Mouse (Mus musculus): ENCODE results near the gene Gm35315. TPM values are rescaled to one million over a fixed set of nuclear protein-coding genes. Genes with fewer than 3 reads are reported as not detected.
"Not testable (repeated sequence)": the region's sequence is repeated elsewhere in the genome, so short reads cannot be mapped to it uniquely, and the experiment has no call there.

Gm35315 gene
- 0.46 and 0.47 TPM in 2 replicates for polyA plus RNA-seq (2014; fragmentation: Nextera tagmentation; extraction: Ambion mirVana)

GRCm38 (mm10) chr5:110094030-110094846 lies at the start of gene Gm35315:
TSS of gene Gm35315 (minus strand) at chr5:110094420.
- peak within 1 kb of the TSS; percentile 60 for H3K9ac ChIP-seq
- no peaks in the 10 kb centered on the region for H3K4me1 ChIP-seq (replicated peaks; ENCODE audit: control insufficient read depth, insufficient read depth, low read length)
- H3K9me3 ChIP-seq (ENCODE audit: control insufficient read depth, low read length): no peaks in the 10 kb centered on the region
- peak; percentile 96 for ATAC-seq (ENCODE audit: low FRiP score)
- H3K27ac ChIP-seq: peak within 1 kb of the TSS; percentile 44; the same call in 1 of the 2 replicates
- 2% methylated on average over 24 of the region's 25 CpGs for WGBS
- H3K36me3 ChIP-seq (replicated peaks; ENCODE audit: control insufficient read depth, insufficient read depth): no peaks in the 10 kb centered on the region
- peak; percentile 86 for DNase-seq (ENCODE audit: low spot score)
- H3K4me3 ChIP-seq (replicated peaks; ENCODE audit: low read length): peak within 1 kb of the TSS; percentile 43
- peak within 1 kb of the TSS; percentile 67 for H3K4me2 ChIP-seq (replicated peaks)
- no peaks in the 10 kb centered on the region for H3K27me3 ChIP-seq (ENCODE audit: control insufficient read depth, insufficient read depth, low read length)

GRCm38 (mm10) chr5:110143007-110143406 lies 48.8 kb upstream of the Gm35315 start:
- no peaks in the 10 kb centered on the region for H3K27me3 ChIP-seq (ENCODE audit: control insufficient read depth, insufficient read depth, low read length)

GRCm38 (mm10) chr5:110142309-110142708 lies 48.1 kb upstream of the Gm35315 start:
- Histone ChIP-seq H3K9ac (no peak overlapping the region), H3K9me3 (ENCODE audit: control insufficient read depth, low read length) (no peaks in the 10 kb centered on the region), H3K4me2 (replicated peaks) (no peak overlapping the region), H3K27me3 (ENCODE audit: control insufficient read depth, insufficient read depth, low read length) (no peaks in the 10 kb centered on the region), H3K4me3 (replicated peaks; ENCODE audit: low read length) (no peak overlapping the region), H3K36me3 (replicated peaks; ENCODE audit: control insufficient read depth, insufficient read depth) (peaks cover 81% of the 10 kb centered on the region), H3K4me1 (replicated peaks; ENCODE audit: control insufficient read depth, insufficient read depth, low read length) (peaks cover 1% of the 10 kb centered on the region; the same call in 1 of the 2 replicates), H3K27ac (no peak overlapping the region)
- ATAC-seq (ENCODE audit: low FRiP score): no peak
- no peak for DNase-seq (ENCODE audit: low spot score)
- 86% methylated on average over 2 of the region's 2 CpGs for WGBS

More at GRCm38 (mm10) chr5:110143007-110143406, 48.8 kb upstream of the Gm35315 start:
- Histone ChIP-seq H3K9me3 (ENCODE audit: control insufficient read depth, low read length) (no peaks in the 10 kb centered on the region), H3K4me3 (replicated peaks; ENCODE audit: low read length) (no peak overlapping the region), H3K9ac (no peak overlapping the region), H3K4me1 (replicated peaks; ENCODE audit: control insufficient read depth, insufficient read depth, low read length) (no peaks in the 10 kb centered on the region), H3K27ac (no peak overlapping the region), H3K4me2 (replicated peaks) (no peak overlapping the region), H3K36me3 (replicated peaks; ENCODE audit: control insufficient read depth, insufficient read depth) (peaks cover 88% of the 10 kb centered on the region)
- DNase-seq (ENCODE audit: low spot score) (no peak), ATAC-seq (ENCODE audit: low FRiP score) (no peak)
- 94% methylated on average over 5 of the region's 5 CpGs for WGBS

DNA sequence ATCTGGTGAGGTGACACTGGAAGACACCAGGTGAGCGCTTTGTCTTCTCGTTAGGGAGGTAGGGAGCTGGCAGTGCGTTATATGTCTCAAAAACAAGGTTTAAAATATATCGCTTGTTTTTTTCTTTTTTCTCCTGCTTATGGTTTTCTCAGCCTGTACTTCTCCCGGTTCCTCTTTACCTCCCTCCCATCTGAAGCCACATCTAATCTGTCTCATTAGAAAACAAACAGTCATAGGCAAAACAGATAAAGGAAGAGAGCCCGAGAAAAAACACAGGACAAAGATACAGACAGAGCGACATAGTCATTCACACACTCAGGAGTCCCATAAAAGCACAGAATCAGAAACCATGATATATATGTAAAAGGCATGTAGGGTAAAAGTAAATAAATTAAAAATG lies 46.2 kb upstream of the Gm35315 start:
- Histone ChIP-seq H3K4me2 (replicated peaks) (no peak overlapping the region), H3K4me3 (replicated peaks; ENCODE audit: low read length) (no peak overlapping the region), H3K9ac (no peak overlapping the region), H3K4me1 (replicated peaks; ENCODE audit: control insufficient read depth, insufficient read depth, low read length) (peaks cover 10% of the 10 kb centered on the region), H3K27ac (no peak overlapping the region), H3K9me3 (ENCODE audit: control insufficient read depth, low read length) (no peaks in the 10 kb centered on the region), H3K27me3 (ENCODE audit: control insufficient read depth, insufficient read depth, low read length) (no peaks in the 10 kb centered on the region), H3K36me3 (replicated peaks; ENCODE audit: control insufficient read depth, insufficient read depth) (peaks cover 63% of the 10 kb centered on the region)
- ATAC-seq (ENCODE audit: low FRiP score) (no peak), DNase-seq (ENCODE audit: low spot score) (no peak)
- 96% methylated on average over 7 of the region's 7 CpGs for WGBS

- Histone ChIP-seq H3K36me3 (replicated peaks; ENCODE audit: control insufficient read depth, insufficient read depth) (peaks cover 52% of the 10 kb centered on the region), H3K27ac (no peak overlapping the region), H3K4me2 (replicated peaks) (no peak overlapping the region), H3K9ac (no peak overlapping the region), H3K4me3 (replicated peaks; ENCODE audit: low read length) (no peak overlapping the region), H3K9me3 (ENCODE audit: control insufficient read depth, low read length) (no peaks in the 10 kb centered on the region), H3K27me3 (ENCODE audit: control insufficient read depth, insufficient read depth, low read length) (no peaks in the 10 kb centered on the region), H3K4me1 (replicated peaks; ENCODE audit: control insufficient read depth, insufficient read depth, low read length) (peaks cover 10% of the 10 kb centered on the region)
- DNase-seq (ENCODE audit: low spot score): no peak
- no peak for ATAC-seq (ENCODE audit: low FRiP score)
- 97% methylated on average over 3 of the region's 3 CpGs for WGBS
Measured at GRCm38 (mm10) chr5:110139325-110139724, 45.1 kb upstream of the Gm35315 start.

DNA sequence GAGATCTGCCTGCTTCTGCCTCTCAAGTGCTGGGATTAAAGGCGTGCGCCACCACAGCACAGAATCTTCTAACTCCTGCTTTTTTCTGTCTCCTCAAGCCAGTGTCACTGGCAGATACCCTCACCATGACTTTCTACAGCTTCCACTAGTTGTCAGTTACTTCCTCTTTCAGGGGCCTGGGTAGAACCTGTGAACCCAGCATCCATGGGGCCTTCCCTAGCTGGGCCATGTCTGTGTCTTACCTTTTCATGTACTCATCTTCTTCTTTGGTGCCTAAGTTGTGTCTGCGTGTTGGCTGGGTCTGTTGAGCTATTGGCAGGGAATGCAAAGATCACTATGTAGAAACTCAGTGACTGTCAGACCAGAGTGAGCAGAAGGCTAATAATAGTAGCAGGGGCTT lies 43.6 kb upstream of the Gm35315 start:
- Histone ChIP-seq H3K27ac (no peak overlapping the region), H3K27me3 (ENCODE audit: control insufficient read depth, insufficient read depth, low read length) (no peaks in the 10 kb centered on the region), H3K9ac (no peak overlapping the region), H3K4me1 (replicated peaks; ENCODE audit: control insufficient read depth, insufficient read depth, low read length) (peaks cover 10% of the 10 kb centered on the region), H3K36me3 (replicated peaks; ENCODE audit: control insufficient read depth, insufficient read depth) (peaks cover 39% of the 10 kb centered on the region), H3K9me3 (ENCODE audit: control insufficient read depth, low read length) (no peaks in the 10 kb centered on the region), H3K4me2 (replicated peaks) (no peak overlapping the region), H3K4me3 (replicated peaks; ENCODE audit: low read length) (no peak overlapping the region)
- DNase-seq (ENCODE audit: low spot score) (no peak), ATAC-seq (ENCODE audit: low FRiP score) (no peak)
- 100% methylated on average over 3 of the region's 3 CpGs for WGBS

DNA sequence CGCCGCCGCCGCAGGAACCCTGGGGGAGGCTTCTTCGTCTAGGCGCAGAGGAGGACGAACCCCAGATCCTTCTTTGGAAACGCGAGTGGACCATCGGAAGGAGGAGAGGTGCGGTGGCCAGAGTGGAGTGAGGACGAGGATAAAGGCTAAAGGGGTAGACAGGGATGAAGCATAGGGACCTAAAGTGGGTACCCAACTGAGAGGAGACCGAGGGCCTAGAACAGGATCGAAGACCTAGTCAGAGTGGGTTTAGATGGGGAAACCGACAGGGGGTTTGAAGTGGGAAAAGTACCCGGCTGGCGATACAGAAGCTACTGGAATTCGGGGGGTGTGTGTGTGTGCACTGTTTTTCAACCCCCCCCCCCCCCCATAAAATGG lies 41.9 kb upstream of the Gm35315 start:
- WGBS: 6% methylated on average over 18 of the region's 18 CpGs
- H3K9ac ChIP-seq: peak overlapping the region; percentile 89
- peak overlapping the region; percentile 87 for H3K4me3 ChIP-seq (replicated peaks; ENCODE audit: low read length)
- DNase-seq (ENCODE audit: low spot score) (no peak), ATAC-seq (ENCODE audit: low FRiP score) (peak; percentile 15; the same call in 1 of the 2 replicates)
- H3K27ac ChIP-seq: peak overlapping the region; percentile 79
- H3K4me2 ChIP-seq (replicated peaks): peak overlapping the region; percentile 86
- peaks cover 22% of the 10 kb centered on the region for H3K36me3 ChIP-seq (replicated peaks; ENCODE audit: control insufficient read depth, insufficient read depth)
- H3K4me1 ChIP-seq (replicated peaks; ENCODE audit: control insufficient read depth, insufficient read depth, low read length): peaks cover 10% of the 10 kb centered on the region
- H3K27me3 ChIP-seq (ENCODE audit: control insufficient read depth, insufficient read depth, low read length): no peaks in the 10 kb centered on the region
- no peaks in the 10 kb centered on the region for H3K9me3 ChIP-seq (ENCODE audit: control insufficient read depth, low read length)

GRCm38 (mm10) chr5:110135293-110136086 lies 41.3 kb upstream of the Gm35315 start, which contains the start of gene Chfr:
TSS of gene Chfr (plus strand) at chr5:110135842.
- peak within 1 kb of the TSS; percentile 79 for H3K27ac ChIP-seq
- H3K36me3 ChIP-seq (replicated peaks; ENCODE audit: control insufficient read depth, insufficient read depth): peaks cover 21% of the 10 kb centered on the region
- ATAC-seq (ENCODE audit: low FRiP score) (peak; percentile 100), DNase-seq (ENCODE audit: low spot score) (peak; percentile 97)
- H3K27me3 ChIP-seq (ENCODE audit: control insufficient read depth, insufficient read depth, low read length): no peaks in the 10 kb centered on the region
- H3K4me3 ChIP-seq (replicated peaks; ENCODE audit: low read length): peak within 1 kb of the TSS; percentile 87
- H3K9ac ChIP-seq: peak within 1 kb of the TSS; percentile 89
- peak within 1 kb of the TSS; percentile 86 for H3K4me2 ChIP-seq (replicated peaks)
- H3K9me3 ChIP-seq (ENCODE audit: control insufficient read depth, low read length): peaks cover 3% of the 10 kb centered on the region
- WGBS: 4% methylated on average over 46 of the region's 46 CpGs
- peaks cover 10% of the 10 kb centered on the region for H3K4me1 ChIP-seq (replicated peaks; ENCODE audit: control insufficient read depth, insufficient read depth, low read length)

- not testable (repeated sequence) for H3K9me3 ChIP-seq (ENCODE audit: control insufficient read depth, low read length); H3K4me1 ChIP-seq (replicated peaks; ENCODE audit: control insufficient read depth, insufficient read depth, low read length); H3K9ac ChIP-seq; H3K27ac ChIP-seq; DNase-seq (ENCODE audit: low spot score); H3K4me3 ChIP-seq (replicated peaks; ENCODE audit: low read length); H3K4me2 ChIP-seq (replicated peaks); H3K27me3 ChIP-seq (ENCODE audit: control insufficient read depth, insufficient read depth, low read length); ATAC-seq (ENCODE audit: low FRiP score)
- WGBS: 90% methylated on average over 3 of the region's 3 CpGs
- H3K36me3 ChIP-seq (replicated peaks; ENCODE audit: control insufficient read depth, insufficient read depth): peaks cover 76% of the 10 kb centered on the region
Measured at GRCm38 (mm10) chr5:110122380-110122779, 28.2 kb upstream of the Gm35315 start.
